Mouse (Mus musculus): Measurements from ENCODE around the gene Med13l. TPM values are rescaled to one million over a fixed set of nuclear protein-coding genes. Genes with fewer than 3 reads are reported as not detected.

Med13l gene
- total and polyA plus RNA-seq, 3 experiments: 2.0 to 11.0 (median 10.1) TPM

GRCm38 (mm10) chr5:118706414-118706813 is 145.9 kb downstream of the Med13l start:
- in situ Hi-C loops (cut with MboI; ENCODE audit: low pct_ligation_motif_present, low pct_unique_long_range_greater_than_20kb, low sequenced_read_pairs): no loop called here
- H3K36me3 ChIP-seq (replicated peaks in 1 of 2; ENCODE audit: control insufficient read depth in 1 of 2, insufficient read depth in 1 of 2, low read length in 1 of 2): peaks cover 0 to 32% of the 10 kb centered on the region in 2 experiments
- no peak overlapping the region for H3K4me2 ChIP-seq (ENCODE audit: insufficient read depth, low read depth, poor library complexity, severe bottlenecking)
- H3K79me2 ChIP-seq (replicated peaks; ENCODE audit: control insufficient read depth, extremely low read depth, insufficient read depth, poor library complexity, severe bottlenecking): peaks cover 3% of the 10 kb centered on the region; the same call in 1 of the 2 replicates
- no peak overlapping the region for H3K4me3 ChIP-seq (replicated peaks in 1 of 3; ENCODE audit: low read depth in 2 of 3, low read length in 2 of 3, poor library complexity in 1 of 3)
- TF ChIP-seq CTCF (conservative IDR thresholded peaks at IDR 0.05 in 1 of 2, IDR thresholded peaks at IDR 0.05 in 1 of 2; ENCODE audit: low read depth in 2 of 2, low read length in 2 of 2) (no peak), JUN (IDR thresholded peaks at IDR 0.05; ENCODE audit: insufficient read depth, low read depth, low read length) (no peak), MXI1 (IDR thresholded peaks at IDR 0.05; ENCODE audit: low read depth, low read length) (no peak), CHD1 (IDR thresholded peaks at IDR 0.05; ENCODE audit: low read depth, low read length) (no peak), EP300 (IDR thresholded peaks at IDR 0.05; ENCODE audit: low read length) (no peak), SIN3A (IDR thresholded peaks at IDR 0.05; ENCODE audit: low read length) (no peak), E2F4 (IDR thresholded peaks at IDR 0.05; ENCODE audit: insufficient replicate concordance, low read depth, low read length) (no peak), MAFK (IDR thresholded peaks at IDR 0.05; ENCODE audit: insufficient replicate concordance, low read length) (no peak), BHLHE40 (IDR thresholded peaks at IDR 0.05; ENCODE audit: low read depth, low read length) (no peak), TBP (conservative IDR thresholded peaks at IDR 0.05; ENCODE audit: low read depth, low read length) (no peak), POLR2AphosphoS2 (IDR thresholded peaks at IDR 0.05; ENCODE audit: low read depth, low read length) (no peak), JUND (conservative IDR thresholded peaks at IDR 0.05; ENCODE audit: low read depth, low read length) (no peak), HCFC1 (IDR thresholded peaks at IDR 0.05; ENCODE audit: low read depth, low read length) (no peak), ZC3H11A (IDR thresholded peaks at IDR 0.05; ENCODE audit: low read depth, low read length) (no peak), ZMIZ1 (IDR thresholded peaks at IDR 0.05; ENCODE audit: low read depth, low read length) (no peak), SMC3 (IDR thresholded peaks at IDR 0.05; ENCODE audit: low read depth, low read length) (no peak), RCOR1 (conservative IDR thresholded peaks at IDR 0.05; ENCODE audit: low read depth, low read length) (no peak), ZNF384 (IDR thresholded peaks at IDR 0.05; ENCODE audit: low read depth, low read length) (no peak), UBTF (IDR thresholded peaks at IDR 0.05; ENCODE audit: low read depth, low read length) (no peak), ETS1 (conservative IDR thresholded peaks at IDR 0.05; ENCODE audit: low read depth, low read length) (no peak)
- H3K27me3 ChIP-seq (replicated peaks): no peaks in the 10 kb centered on the region
- dilution Hi-C loops (cut with MboI; ENCODE audit: extremely low pct_ligation_motif_present, extremely low pct_unique_long_range_greater_than_20kb, low sequenced_read_pairs): no loop called here
- no peak overlapping the region for H3K27ac ChIP-seq (ENCODE audit: insufficient read depth, low read depth)
- H3K4me1 ChIP-seq (ENCODE audit: control insufficient read depth in 1 of 2, insufficient read depth in 2 of 2): peaks cover 0 to 77% of the 10 kb centered on the region in 2 experiments; a peak in 3 of 4 replicates
- no peak for DNase-seq (ENCODE audit: extremely low read depth)
- no peak overlapping the region for H3K9ac ChIP-seq (ENCODE audit: insufficient read depth, low read depth)
- no peaks in the 10 kb centered on the region for H3K9me3 ChIP-seq (replicated peaks; ENCODE audit: low read length)

DNA sequence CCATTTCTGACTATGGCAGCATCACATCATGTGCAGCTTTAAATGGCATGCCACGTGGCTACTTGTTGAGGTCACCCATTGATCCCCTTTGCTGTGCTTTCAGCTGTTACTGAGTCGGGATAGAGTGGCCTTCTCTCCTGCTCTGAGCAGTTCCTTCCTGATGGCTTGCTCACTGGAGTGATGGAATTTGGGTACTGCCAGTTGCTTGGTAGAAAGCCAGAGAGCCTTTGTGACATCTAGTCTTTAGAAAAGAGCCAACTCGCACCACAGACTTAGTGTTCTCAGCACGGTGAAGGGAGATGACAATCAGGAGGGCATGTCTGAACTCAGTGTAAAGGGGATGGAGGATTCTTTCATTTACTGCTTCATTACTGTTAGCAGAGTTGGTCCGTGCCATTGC is 147.0 kb downstream of the Med13l start:
- peaks cover 0 to 27% of the 10 kb centered on the region in 2 experiments for H3K36me3 ChIP-seq (replicated peaks in 1 of 2; ENCODE audit: control insufficient read depth in 1 of 2, insufficient read depth in 1 of 2, low read length in 1 of 2)
- H3K79me2 ChIP-seq (replicated peaks; ENCODE audit: control insufficient read depth, extremely low read depth, insufficient read depth, poor library complexity, severe bottlenecking): peaks cover 3% of the 10 kb centered on the region; the same call in 1 of the 2 replicates
- DNase-seq (ENCODE audit: extremely low read depth): no peak
- H3K27ac ChIP-seq (ENCODE audit: insufficient read depth, low read depth): no peak overlapping the region
- peaks cover 0 to 88% of the 10 kb centered on the region in 2 experiments; a peak in 3 of 4 replicates for H3K4me1 ChIP-seq (ENCODE audit: control insufficient read depth in 1 of 2, insufficient read depth in 2 of 2)
- dilution Hi-C loops (cut with MboI; ENCODE audit: extremely low pct_ligation_motif_present, extremely low pct_unique_long_range_greater_than_20kb, low sequenced_read_pairs): no loop called here
- no peak overlapping the region for H3K4me2 ChIP-seq (ENCODE audit: insufficient read depth, low read depth, poor library complexity, severe bottlenecking)
- H3K9ac ChIP-seq (ENCODE audit: insufficient read depth, low read depth): no peak overlapping the region
- no peak for TF ChIP-seq MXI1 (IDR thresholded peaks at IDR 0.05; ENCODE audit: low read depth, low read length)
- no peak for TF ChIP-seq NELFE (IDR thresholded peaks at IDR 0.05; ENCODE audit: low read depth, low read length)
- no peak for TF ChIP-seq MYC (IDR thresholded peaks at IDR 0.05; ENCODE audit: low read depth, low read length)
- TF ChIP-seq JUN (IDR thresholded peaks at IDR 0.05; ENCODE audit: insufficient read depth, low read depth, low read length): no peak
- no peak for TF ChIP-seq IRF4 (IDR thresholded peaks at IDR 0.05; ENCODE audit: low read depth, low read length)
- no peak for TF ChIP-seq GABPA (IDR thresholded peaks at IDR 0.05; ENCODE audit: insufficient replicate concordance, low read depth, low read length)
- no peak for TF ChIP-seq USF1 (IDR thresholded peaks at IDR 0.05; ENCODE audit: low read depth, low read length)
- TF ChIP-seq CHD1 (IDR thresholded peaks at IDR 0.05; ENCODE audit: low read depth, low read length): no peak
- no peak for TF ChIP-seq NRF1 (IDR thresholded peaks at IDR 0.05; ENCODE audit: low read depth, low read length)
- TF ChIP-seq ZC3H11A (IDR thresholded peaks at IDR 0.05; ENCODE audit: low read depth, low read length): no peak
- TF ChIP-seq UBTF (IDR thresholded peaks at IDR 0.05; ENCODE audit: low read depth, low read length): no peak
- no peak for TF ChIP-seq KAT2A (IDR thresholded peaks at IDR 0.05; ENCODE audit: insufficient replicate concordance, low read length)
- TF ChIP-seq ZMIZ1 (IDR thresholded peaks at IDR 0.05; ENCODE audit: low read depth, low read length): no peak
- TF ChIP-seq POLR2AphosphoS2 (IDR thresholded peaks at IDR 0.05; ENCODE audit: low read depth, low read length): no peak
- TF ChIP-seq ZKSCAN1 (IDR thresholded peaks at IDR 0.05; ENCODE audit: borderline replicate concordance, low read depth, low read length): no peak
- no peak for TF ChIP-seq BHLHE40 (IDR thresholded peaks at IDR 0.05; ENCODE audit: low read depth, low read length)
- no peak for TF ChIP-seq POLR2A (IDR thresholded peaks at IDR 0.05; ENCODE audit: low read depth, low read length)
- TF ChIP-seq RAD21 (IDR thresholded peaks at IDR 0.05; ENCODE audit: low read depth, low read length): no peak
- TF ChIP-seq ETS1 (conservative IDR thresholded peaks at IDR 0.05; ENCODE audit: low read depth, low read length): no peak
- TF ChIP-seq SMC3 (IDR thresholded peaks at IDR 0.05; ENCODE audit: low read depth, low read length): no peak
- no peaks in the 10 kb centered on the region for H3K9me3 ChIP-seq (replicated peaks; ENCODE audit: low read length)
- in situ Hi-C loops (cut with MboI; ENCODE audit: low pct_ligation_motif_present, low pct_unique_long_range_greater_than_20kb, low sequenced_read_pairs): no loop called here
- H3K4me3 ChIP-seq (replicated peaks in 1 of 3; ENCODE audit: low read depth in 2 of 3, low read length in 2 of 3, poor library complexity in 1 of 3): no peak overlapping the region
- no peaks in the 10 kb centered on the region for H3K27me3 ChIP-seq (replicated peaks)
